In the genomic region with DNA sequence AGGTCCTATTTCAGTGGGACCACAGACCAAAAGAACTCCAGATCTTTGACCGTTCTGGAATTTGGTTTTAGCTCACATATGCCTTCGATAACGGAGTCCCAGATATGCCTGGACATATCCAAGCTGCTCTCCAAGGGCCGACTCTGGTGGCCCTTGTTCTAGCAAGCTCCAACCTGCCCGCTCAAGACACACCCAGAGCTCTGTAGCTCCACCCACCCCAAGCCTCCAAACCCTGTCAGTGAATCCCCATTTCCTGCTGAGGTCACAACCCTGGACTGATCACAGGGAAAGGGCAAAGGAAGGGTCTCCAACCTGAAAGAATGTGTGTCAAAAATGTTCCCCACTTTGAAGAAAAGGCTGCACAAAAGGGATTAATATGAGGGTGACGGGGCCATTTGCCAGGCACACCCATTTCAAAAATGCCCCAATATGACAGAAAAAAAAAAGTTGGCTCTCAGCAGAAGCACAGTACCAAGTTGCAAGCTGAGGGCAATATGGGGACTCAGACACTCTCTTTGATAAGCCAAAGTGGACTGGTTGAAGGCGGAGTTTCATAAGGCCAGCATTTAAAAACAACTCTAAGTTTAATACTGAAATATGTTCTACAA, we compare ENCODE assay signal across 10 mouse cellular contexts. TPM values are rescaled to one million over a fixed set of nuclear protein-coding genes. Genes with fewer than 3 reads are reported as not detected.
DNase-seq lines count a peak whose midpoint lies in the region; ATAC-seq and TF ChIP-seq lines count a peak whose summit lies in the region.
"Had no signal": no experiment of that assay in that cellular context is flagged by ENCODE, and none has a peak within 500 bp of the region (broad histone marks: within the 10 kb centered on the region; RNA-seq: fewer than 3 reads in every experiment).

No protein-coding gene starts in this region.

- TF ChIP-seq CTCF in CH12.LX (conservative IDR thresholded peaks at IDR 0.05 in 1 of 2, IDR thresholded peaks at IDR 0.05 in 1 of 2; ENCODE audit: low read depth in 2 of 2, low read length in 2 of 2): no peak
- TF ChIP-seq CTCF in liver, postnatal 0 days (IDR thresholded peaks at IDR 0.05; ENCODE audit: low read depth): no peak

- no peak for TF ChIP-seq EP300 in CH12.LX (IDR thresholded peaks at IDR 0.05; ENCODE audit: low read length)
- no peak; the same call in 1 of the 2 replicates for TF ChIP-seq EP300 in liver, postnatal 0 days (IDR thresholded peaks at IDR 0.05; ENCODE audit: low read depth)

- no peak overlapping the region for H3K9ac ChIP-seq in heart, embryonic 15.5 days
- H3K9ac ChIP-seq in CH12.LX (ENCODE audit: insufficient read depth, low read depth): peak overlapping the region; percentile 29
- H3K9ac ChIP-seq in liver, postnatal 0 days (replicated peaks): peak overlapping the region; percentile 67
- H3K9ac ChIP-seq: neural tube, embryonic 13.5 days had no signal

- in situ Hi-C loops in CH12.LX (cut with MboI; ENCODE audit: low pct_ligation_motif_present, low pct_unique_long_range_greater_than_20kb, low sequenced_read_pairs): no loop called here

- no peak for TF ChIP-seq RAD21 in CH12.LX (IDR thresholded peaks at IDR 0.05; ENCODE audit: low read depth, low read length)

- H3K79me2 ChIP-seq in CH12.LX (replicated peaks; ENCODE audit: control insufficient read depth, extremely low read depth, insufficient read depth, poor library complexity, severe bottlenecking): 0 out of 2 replicates have a peak, but pooled peaks cover 3% of the 10 kb centered on the region

- 0 out of 2 replicates have a peak, but pooled peaks have one; percentile 44 for TF ChIP-seq POLR2A in CH12.LX (IDR thresholded peaks at IDR 0.05; ENCODE audit: low read depth, low read length)

- H3K27ac ChIP-seq in heart, embryonic 15.5 days: peak overlapping the region; percentile 24; the same call in 1 of the 2 replicates
- peak overlapping the region; percentile 62 for H3K27ac ChIP-seq in CH12.LX (ENCODE audit: insufficient read depth, low read depth)
- H3K27ac ChIP-seq in embryonic facial prominence, embryonic 10.5 days (replicated peaks): peak overlapping the region; percentile 48
- H3K27ac ChIP-seq in liver, postnatal 0 days (ENCODE audit: low read depth): peak overlapping the region; percentile 98
- H3K27ac ChIP-seq: neural tube, embryonic 13.5 days had no signal

- H3K36me3 ChIP-seq in heart, embryonic 15.5 days: no peaks in the 10 kb centered on the region
- peaks cover 0 to 29% of the 10 kb centered on the region in 2 experiments for H3K36me3 ChIP-seq in CH12.LX (replicated peaks in 1 of 2; ENCODE audit: control insufficient read depth in 1 of 2, insufficient read depth in 1 of 2, low read length in 1 of 2)
- H3K36me3 ChIP-seq in embryonic facial prominence, embryonic 10.5 days (replicated peaks): peaks cover 12% of the 10 kb centered on the region
- no peaks in the 10 kb centered on the region for H3K36me3 ChIP-seq in liver, postnatal 0 days (replicated peaks; ENCODE audit: insufficient read depth, low read length)
- H3K36me3 ChIP-seq: neural tube, embryonic 13.5 days had no signal

- 65% methylated on average over 7 of the region's 7 CpGs for WGBS in heart, embryonic 15.5 days
- 72% methylated on average over 7 of the region's 7 CpGs for WGBS in embryonic facial prominence, embryonic 10.5 days
- 50% methylated on average over 7 of the region's 7 CpGs for WGBS in liver, postnatal 0 days (ENCODE audit: insufficient replicate concordance)

- no peak overlapping the region for H3K4me2 ChIP-seq in heart, embryonic 15.5 days
- peak overlapping the region; percentile 93 for H3K4me2 ChIP-seq in CH12.LX (ENCODE audit: insufficient read depth, low read depth, poor library complexity, severe bottlenecking)
- peak overlapping the region; percentile 62 for H3K4me2 ChIP-seq in liver, postnatal 0 days (ENCODE audit: low read depth, low read length)
- H3K4me2 ChIP-seq: neural tube, embryonic 13.5 days had no signal

- ATAC-seq in heart, embryonic 15.5 days (replicated peaks; ENCODE audit: insufficient number of reproducible peaks, insufficient read depth, low FRiP score, low read depth): no peak
- peak; percentile 32 for ATAC-seq in liver, postnatal 0 days

- no peaks in the 10 kb centered on the region for H3K27me3 ChIP-seq in heart, embryonic 15.5 days
- H3K27me3 ChIP-seq in CH12.LX (replicated peaks): no peaks in the 10 kb centered on the region
- no peaks in the 10 kb centered on the region for H3K27me3 ChIP-seq in embryonic facial prominence, embryonic 10.5 days (replicated peaks; ENCODE audit: low read depth, poor library complexity, severe bottlenecking)
- H3K27me3 ChIP-seq in liver, postnatal 0 days (ENCODE audit: insufficient read depth, low read length): no peaks in the 10 kb centered on the region
- H3K27me3 ChIP-seq: neural tube, embryonic 13.5 days had no signal

- H3K9me3 ChIP-seq in heart, embryonic 15.5 days (replicated peaks): no peaks in the 10 kb centered on the region
- no peaks in the 10 kb centered on the region for H3K9me3 ChIP-seq in CH12.LX (replicated peaks; ENCODE audit: low read length)
- H3K9me3 ChIP-seq in embryonic facial prominence, embryonic 10.5 days: no peaks in the 10 kb centered on the region
- H3K9me3 ChIP-seq in liver, postnatal 0 days (ENCODE audit: low read length): no peaks in the 10 kb centered on the region
- H3K9me3 ChIP-seq: neural tube, embryonic 13.5 days had no signal

- dilution Hi-C loops in CH12.LX (cut with MboI; ENCODE audit: extremely low pct_ligation_motif_present, extremely low pct_unique_long_range_greater_than_20kb, low sequenced_read_pairs): no loop called here

- H3K4me1 ChIP-seq in heart, embryonic 15.5 days (replicated peaks): peaks cover 66% of the 10 kb centered on the region
- peaks cover 22 to 70% of the 10 kb centered on the region in 2 experiments for H3K4me1 ChIP-seq in CH12.LX (ENCODE audit: control insufficient read depth in 1 of 2, insufficient read depth in 2 of 2)
- peaks cover 57% of the 10 kb centered on the region for H3K4me1 ChIP-seq in embryonic facial prominence, embryonic 10.5 days
- peaks cover 94% of the 10 kb centered on the region for H3K4me1 ChIP-seq in liver, postnatal 0 days (ENCODE audit: insufficient read depth)

- H3K4me3 ChIP-seq in heart, embryonic 15.5 days: no peak overlapping the region
- no peak overlapping the region for H3K4me3 ChIP-seq in CH12.LX (replicated peaks in 1 of 3; ENCODE audit: low read depth in 2 of 3, low read length in 2 of 3, poor library complexity in 1 of 3)
- H3K4me3 ChIP-seq in embryonic facial prominence, embryonic 10.5 days: no peak overlapping the region
- H3K4me3 ChIP-seq in liver, postnatal 0 days (ENCODE audit: low read depth, low read length): peak overlapping the region; percentile 13; the same call in 1 of the 2 replicates
- H3K4me3 ChIP-seq: neural tube, embryonic 13.5 days had no signal

- DNase-seq in heart, adult 18-20 months: no peak
- DNase-seq in CH12.LX (ENCODE audit: extremely low read depth): no peak
- no peak for DNase-seq in embryonic facial prominence, embryonic 10.5 days (ENCODE audit: low spot score)
- peak; percentile 77 for DNase-seq in liver, postnatal 0 days
- DNase-seq in frontal cortex, postnatal 36 days (ENCODE audit: low spot score in 2 of 2): no peak
- DNase-seq in right cerebral cortex, postnatal 36 days (ENCODE audit: low spot score in 2 of 2): no peak
- no peak for DNase-seq in adrenal gland, adult (ENCODE audit: inconsistent age in 2 of 2, low spot score in 1 of 2)
- DNase-seq: gastrocnemius, postnatal 25 days had no signal

TF ChIP-seq in CH12.LX, 34 proteins besides CTCF, POLR2A, EP300 and RAD21 (continues in another document):
- TF ChIP-seq JUN (IDR thresholded peaks at IDR 0.05; ENCODE audit: insufficient read depth, low read depth, low read length): no peak
- no peak for TF ChIP-seq MAFK (IDR thresholded peaks at IDR 0.05; ENCODE audit: insufficient replicate concordance, low read length)
- no peak for TF ChIP-seq TBP (conservative IDR thresholded peaks at IDR 0.05; ENCODE audit: low read depth, low read length)
- no peak for TF ChIP-seq POLR2AphosphoS2 (IDR thresholded peaks at IDR 0.05; ENCODE audit: low read depth, low read length)
- TF ChIP-seq MEF2A (IDR thresholded peaks at IDR 0.05; ENCODE audit: borderline replicate concordance, low read depth, low read length): no peak
- no peak for TF ChIP-seq JUND (conservative IDR thresholded peaks at IDR 0.05; ENCODE audit: low read depth, low read length)
- TF ChIP-seq ZC3H11A (IDR thresholded peaks at IDR 0.05; ENCODE audit: low read depth, low read length): no peak
- TF ChIP-seq BHLHE40 (IDR thresholded peaks at IDR 0.05; ENCODE audit: low read depth, low read length): no peak
- TF ChIP-seq RCOR1 (conservative IDR thresholded peaks at IDR 0.05; ENCODE audit: low read depth, low read length): no peak
- TF ChIP-seq E2F4 (IDR thresholded peaks at IDR 0.05; ENCODE audit: insufficient replicate concordance, low read depth, low read length): no peak
- TF ChIP-seq CHD1 (IDR thresholded peaks at IDR 0.05; ENCODE audit: low read depth, low read length): peak; percentile 80; the same call in 1 of the 2 replicates
- TF ChIP-seq GABPA (IDR thresholded peaks at IDR 0.05; ENCODE audit: insufficient replicate concordance, low read depth, low read length): no peak
- 0 out of 2 replicates have a peak, but pooled peaks have one; percentile 29 for TF ChIP-seq NELFE (IDR thresholded peaks at IDR 0.05; ENCODE audit: low read depth, low read length)
- TF ChIP-seq PAX5 (IDR thresholded peaks at IDR 0.05; ENCODE audit: low read length): no peak
- TF ChIP-seq USF2 (conservative IDR thresholded peaks at IDR 0.05; ENCODE audit: low read depth, low read length): no peak
- no peak for TF ChIP-seq MAZ (IDR thresholded peaks at IDR 0.05; ENCODE audit: low read depth, low read length)

RNA-seq across cellular contexts. Expression of a gene that starts 15.4 kb away (rescaled TPM):
- 6.0 and 10.0 TPM in 2 replicates for polyA plus RNA-seq in heart, embryonic 15.5 days (2015; fragmentation: Nextera tagmentation; extraction: Ambion mirVana)
- total RNA-seq in heart, adult 18-20 months (2021): 10 to 100 TPM; 10.5 to 13.3 TPM
- total RNA-seq in CH12.LX (2012; rRNA removed) (5.6 TPM in 2 replicates), CH12.LX (2014; rRNA removed) (2.0 and 2.2 TPM in 2 replicates)
- 12.4 and 14.3 TPM in 2 replicates for polyA plus RNA-seq in CH12.LX (2012; ENCODE audit: insufficient read length, low read depth)
- polyA plus RNA-seq in embryonic facial prominence, embryonic 10.5 days (2016; fragmentation: Nextera tagmentation; extraction: Ambion mirVana): 7.3 and 8.2 TPM in 2 replicates
- polyA plus RNA-seq in liver, postnatal 0 days (2015; fragmentation: Nextera tagmentation; extraction: Ambion mirVana): 2.6 and 2.8 TPM in 2 replicates

RNA-seq across cellular contexts. Expression of a gene that starts 55.0 kb away (rescaled TPM):
- 0.42 and 0.55 TPM in 2 replicates for polyA plus RNA-seq in heart, embryonic 15.5 days (2015; fragmentation: Nextera tagmentation; extraction: Ambion mirVana)
- under 1 TPM in 1 of 2 experiments, not detected in 1; 0.22 TPM for total RNA-seq in heart, adult 18-20 months (2021)
- 0.13 and 0.21 TPM in 2 replicates for total RNA-seq in CH12.LX (2012; rRNA removed)
- not detected in 2 replicates for total RNA-seq in CH12.LX (2014; rRNA removed)
- 0.30 TPM in 2 replicates for polyA plus RNA-seq in CH12.LX (2012; ENCODE audit: insufficient read length, low read depth)
- 1.3 and 1.6 TPM in 2 replicates for polyA plus RNA-seq in embryonic facial prominence, embryonic 10.5 days (2016; fragmentation: Nextera tagmentation; extraction: Ambion mirVana)
- 0.28 and 0.35 TPM in 2 replicates for polyA plus RNA-seq in liver, postnatal 0 days (2015; fragmentation: Nextera tagmentation; extraction: Ambion mirVana)

Comparison
In these comparisons a context has a peak if more than half of its experiments do, and no peak if none do; other contexts are left out.
1. H3K27ac ChIP-seq: peak in every context shown above with its lines; median percentile 98 in liver, postnatal 0 days; 62 in CH12.LX; 48 in embryonic facial prominence, embryonic 10.5 days; 24 in heart, embryonic 15.5 days.